Mouse (Mus musculus) embryonic fibroblast, embryonic 13.5 days (primary cell): ENCODE results near the gene Plin3.
A peak's percentile ranks its signal among the peaks of the same experiment; 100 is the strongest.

Experiments used
- CTCF ChIP-seq: IDR thresholded peaks from 2 replicates; pipeline ENCODE4 v1.5.1; 2011; ENCODE audit warnings: mild to moderate bottlenecking, control low read depth, low read length, moderate library complexity, borderline replicate concordance; ENCODE audit not compliant: insufficient read depth
- POLR2A ChIP-seq: IDR thresholded peaks from 2 replicates; pipeline ENCODE4 v1.6.1; 2011; ENCODE audit warnings: low read depth, mild to moderate bottlenecking, control low read depth, low read length, moderate library complexity

- peak; percentile 69 for TF ChIP-seq POLR2A
- TF ChIP-seq CTCF: no peak
These were observed 15.8 kb downstream of the Plin3 start, which contains the start of gene Ticam1 for GRCm38 (mm10) chr17:56276643-56277566.
